Mouse (Mus musculus) cortical plate, adult 2 months (tissue): ENCODE measurements around the gene Thada.

ENCODE experiments used
- CTCF ChIP-seq: fragments of 200-500 bp; IDR thresholded peaks from 2 replicates; pipeline ENCODE4 v1.5.1; 2011; ENCODE audit warnings: mild to moderate bottlenecking, control low read depth, low read length; ENCODE audit not compliant: insufficient read depth; ENCODE audit errors: extremely low read depth
- POLR2A ChIP-seq: fragments of 200-500 bp; IDR thresholded peaks from 2 replicates; pipeline ENCODE4 v1.6.1; 2011; ENCODE audit warnings: mild to moderate bottlenecking, low read length, control low read depth; ENCODE audit not compliant: insufficient read depth; ENCODE audit errors: extremely low read depth

- no peak for TF ChIP-seq CTCF
- TF ChIP-seq POLR2A, result no peak
Measured at GRCm38 (mm10) chr17:84422001-84422785, 43.8 kb downstream of the Thada start.
